Mouse (Mus musculus) CD4-positive, CD25-positive, alpha-beta regulatory T cell, adult 4 months (primary cell): ENCODE results near the gene Cfap97. TPM values are rescaled to one million over a fixed set of nuclear protein-coding genes. Genes with fewer than 3 reads are reported as not detected.
"Not testable (repeated sequence)": the region's sequence is repeated elsewhere in the genome, so short reads cannot be mapped to it uniquely, and the experiment has no call there.

Experiments
- ATAC-seq: one replicate; pipeline ENCODE4 v1.8.0; 2017
- polyA plus RNA-seq, 2 experiments: library from polyadenylated mRNA; unstranded; fragments of 100-300 nt; shearing (Covaris generic); gene quantifications; one replicate each; pipeline ENCODE4 v1.2.1; 2017

Cfap97 gene
- 10 to 100 TPM; 28.6 to 35.0 TPM for polyA plus RNA-seq

DNA sequence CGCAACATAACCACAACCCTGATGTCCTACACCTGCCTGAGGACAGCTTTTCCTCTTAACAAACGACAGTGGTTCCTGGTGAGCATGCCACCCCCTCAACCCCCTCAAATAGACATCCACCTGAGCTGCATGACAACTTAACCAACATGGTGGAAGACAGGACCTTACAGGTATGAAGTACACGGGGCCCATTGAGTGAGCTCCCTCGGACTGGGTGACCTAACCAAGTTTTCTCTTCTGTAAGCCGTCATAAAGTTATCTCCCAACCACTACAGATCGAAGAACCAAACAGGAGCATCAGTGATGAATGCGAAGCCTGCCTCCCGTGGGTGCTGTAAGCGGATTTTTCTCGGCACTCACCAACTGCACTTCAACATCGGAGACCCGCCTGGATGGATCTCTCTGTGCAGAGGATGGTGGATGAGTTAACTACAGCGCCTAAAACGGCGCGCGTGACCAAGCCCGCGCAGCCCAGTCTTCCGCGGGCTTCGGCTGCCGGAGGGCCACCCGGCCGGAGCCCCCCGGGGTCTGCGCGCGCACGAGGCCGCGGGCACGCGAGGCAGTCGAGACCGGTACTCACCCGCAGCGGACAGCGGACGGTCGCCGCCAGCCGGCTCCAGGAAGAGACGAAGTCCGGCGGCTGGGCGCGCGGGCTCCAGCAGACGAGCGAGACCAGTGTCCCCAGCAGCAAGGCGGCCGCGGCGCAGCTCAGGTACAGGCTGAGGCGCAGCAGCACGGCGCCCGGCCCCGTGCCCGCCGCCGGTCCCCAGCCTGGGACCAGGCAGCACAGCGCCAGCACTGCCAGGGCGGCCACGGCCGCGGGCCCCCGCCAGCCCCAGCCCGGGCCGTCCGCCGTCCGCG lies at the start of gene Cfap97:
Gene Cfap97 (plus strand): TSS at position 570 of the 861 bp plus-strand sequence.
- peak; percentile 27 for ATAC-seq

DNA sequence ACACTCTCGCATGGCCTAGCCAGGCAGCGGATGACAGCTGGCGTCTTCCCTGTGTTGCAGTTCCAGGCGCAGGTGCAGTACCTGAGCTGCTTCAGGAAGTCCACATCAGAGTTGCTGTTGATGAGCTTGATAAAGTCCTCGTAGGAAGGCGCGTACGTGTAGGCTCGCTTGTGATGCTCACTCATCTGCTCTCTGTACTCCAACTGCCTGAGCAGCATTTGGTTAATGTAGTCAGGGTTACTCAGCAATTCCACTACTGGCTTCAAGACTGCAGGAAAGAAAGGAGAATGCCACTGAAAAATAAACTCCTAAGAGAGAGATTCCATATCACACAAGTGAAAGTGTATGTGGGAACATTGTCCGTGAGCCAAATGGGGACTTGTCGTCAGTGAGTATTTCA lies 48.1 kb upstream of the Cfap97 start:
- ATAC-seq = no peak

GRCm38 (mm10) chr8:46107690-46108089 lies 43.9 kb upstream of the Cfap97 start:
- no peak for ATAC-seq

DNA sequence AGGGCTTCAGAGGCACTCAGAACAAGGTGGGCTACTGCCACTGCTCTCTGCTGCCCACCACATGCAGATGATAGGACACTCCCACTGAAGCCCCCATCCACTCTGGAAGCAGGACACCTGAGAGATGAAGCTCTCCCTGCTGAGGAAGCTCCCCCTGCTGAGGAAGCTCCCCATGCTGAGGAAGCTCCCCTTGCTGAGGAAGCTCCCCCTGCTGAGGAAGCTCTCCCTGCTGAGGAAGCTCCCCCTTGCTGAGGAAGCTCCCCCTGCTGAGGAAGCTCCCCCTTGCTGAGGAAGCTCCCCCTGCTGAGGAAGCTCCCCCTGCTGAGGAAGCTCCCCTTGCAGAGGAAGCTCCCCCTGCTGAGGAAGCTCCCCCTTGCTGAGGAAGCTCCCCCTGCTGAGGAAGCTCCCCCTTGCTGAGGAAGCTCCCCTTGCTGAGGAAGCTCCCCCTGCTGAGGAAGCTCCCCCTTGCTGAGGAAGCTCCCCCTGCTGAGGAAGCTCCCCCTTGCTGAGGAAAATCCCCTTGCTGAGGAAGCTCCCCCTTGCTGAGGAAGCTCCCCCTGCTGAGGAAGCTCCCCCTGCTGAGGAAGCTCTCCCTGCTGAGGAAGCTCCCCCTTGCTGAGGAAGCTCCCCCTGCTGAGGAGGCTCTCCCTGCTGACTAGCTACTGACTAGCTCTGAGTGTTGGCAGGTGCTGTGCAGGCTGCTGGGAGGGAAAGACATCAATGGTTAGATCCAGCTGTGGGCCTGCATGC lies 38.0 kb upstream of the Cfap97 start:
- not testable (repeated sequence) for ATAC-seq

DNA sequence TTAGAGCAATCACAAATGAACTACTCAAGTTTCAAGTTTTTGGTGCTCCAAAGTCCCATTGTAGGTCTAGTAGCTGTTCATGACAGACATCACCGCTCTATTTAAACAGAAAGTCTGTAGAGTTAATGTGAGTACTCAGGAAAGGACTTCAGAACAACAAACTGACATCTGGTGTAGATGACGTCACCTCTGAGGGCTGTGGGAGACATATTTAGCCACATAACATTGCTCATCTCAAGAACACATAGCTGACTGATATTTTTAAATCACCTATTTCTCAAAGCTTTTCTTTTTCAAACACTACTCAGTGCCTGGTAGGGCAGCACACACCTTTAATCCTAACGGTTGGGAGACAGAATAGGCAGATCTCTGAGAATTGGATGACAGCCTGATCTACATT lies 34.4 kb upstream of the Cfap97 start:
- no peak for ATAC-seq

DNA sequence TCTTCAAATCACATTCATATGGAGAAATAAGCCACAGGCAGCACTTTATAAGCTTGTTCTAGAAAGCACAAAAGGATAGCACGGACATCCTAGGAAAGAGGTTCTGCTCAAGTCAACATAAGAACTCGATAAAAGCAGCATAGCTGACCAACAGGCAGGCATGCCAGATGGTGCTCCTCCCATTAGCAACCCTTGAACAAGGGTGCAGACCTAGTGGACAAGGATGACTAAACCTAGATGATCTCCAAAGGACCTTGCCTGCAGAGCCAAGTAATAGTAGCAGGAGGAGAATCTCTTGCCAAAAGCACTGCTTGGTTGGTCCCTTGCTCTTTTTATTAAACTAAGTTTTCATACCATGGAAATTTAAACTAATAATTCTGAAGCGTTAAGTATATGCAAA lies 32.4 kb upstream of the Cfap97 start:
- ATAC-seq = no peak

GRCm38 (mm10) chr8:46122498-46122897 lies 29.1 kb upstream of the Cfap97 start:
- no peak for ATAC-seq

- ATAC-seq = no peak
These were observed 21.1 kb upstream of the Cfap97 start for GRCm38 (mm10) chr8:46130426-46130825.

- ATAC-seq = not testable (repeated sequence)
These were observed 16.0 kb upstream of the Cfap97 start for GRCm38 (mm10) chr8:46135546-46135945.

DNA sequence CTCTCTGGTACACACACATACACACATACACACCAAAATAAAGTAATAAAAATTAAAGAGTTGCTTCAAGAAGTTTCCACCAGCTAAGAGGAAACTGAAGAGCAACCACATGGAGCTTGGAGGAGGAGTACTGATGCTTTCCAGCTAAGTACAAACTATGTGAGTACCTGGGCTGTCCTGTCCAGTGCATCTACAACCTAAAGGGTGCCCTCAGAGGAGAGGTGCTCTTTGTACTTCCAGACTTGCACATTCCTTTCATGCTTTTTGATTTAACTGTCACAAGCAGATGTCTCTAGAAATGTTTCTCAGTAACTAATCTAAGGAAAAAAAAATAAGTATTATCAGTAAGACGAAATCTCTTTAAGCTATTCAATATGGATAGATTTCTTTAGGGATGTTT lies 14.2 kb upstream of the Cfap97 start:
- ATAC-seq = no peak

GRCm38 (mm10) chr8:46137843-46138596 lies 13.6 kb upstream of the Cfap97 start:
- ATAC-seq = no peak

DNA sequence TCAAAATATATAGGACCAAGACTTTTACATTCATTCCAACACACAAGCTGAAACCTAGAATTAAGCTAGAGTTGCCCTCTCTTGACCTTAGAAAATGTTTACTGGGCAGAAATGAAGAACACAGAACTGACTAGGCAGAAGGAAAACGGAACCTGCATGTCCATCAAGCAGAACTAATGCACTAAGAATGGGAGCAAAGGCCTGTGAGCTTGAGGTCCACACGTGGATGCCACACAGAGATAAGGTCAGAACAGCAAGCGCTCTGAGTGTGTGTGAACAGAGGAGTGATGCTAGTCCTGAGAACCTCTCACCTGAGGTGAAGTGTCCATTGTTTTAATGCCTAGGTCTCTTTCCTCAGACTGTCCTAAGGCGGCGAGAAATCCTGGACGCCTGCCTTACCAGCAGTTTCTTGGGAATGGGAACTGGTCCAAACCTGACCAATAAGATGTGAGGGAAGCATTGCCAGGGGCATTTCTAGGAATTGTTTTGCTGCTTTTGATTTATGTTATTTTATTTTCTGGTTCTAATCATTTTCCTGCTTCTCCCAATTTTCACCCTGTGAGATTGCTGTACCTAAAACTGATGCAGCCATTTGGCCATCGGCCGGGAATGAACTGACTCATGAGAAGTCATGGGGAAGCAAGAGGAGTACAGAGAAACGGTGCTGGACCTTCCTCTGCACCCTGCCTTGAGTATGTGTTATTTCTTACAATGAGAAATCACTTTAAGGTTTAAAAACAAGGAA lies 11.0 kb upstream of the Cfap97 start:
- no peak for ATAC-seq

DNA sequence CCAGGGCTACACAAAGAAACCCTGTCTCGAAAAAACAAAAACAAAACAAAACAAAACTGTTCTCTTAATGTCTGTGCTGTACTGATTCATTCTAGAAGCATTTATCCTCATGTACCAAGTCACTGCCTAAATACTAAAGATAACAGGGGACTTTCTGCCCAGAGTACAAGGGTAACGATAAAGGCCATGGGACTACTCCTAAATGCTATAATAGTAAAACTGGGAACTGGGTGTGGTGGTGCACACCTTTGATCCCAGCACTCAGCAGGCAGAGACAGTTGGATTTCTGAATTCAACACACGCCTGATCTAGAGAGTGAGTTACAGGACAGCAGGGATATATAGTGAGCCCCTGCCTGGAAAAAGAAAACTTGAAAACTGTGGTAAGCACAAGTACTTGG lies 9.9 kb upstream of the Cfap97 start:
- no peak for ATAC-seq

GRCm38 (mm10) chr8:46142498-46143081 lies 9.0 kb upstream of the Cfap97 start:
- ATAC-seq = peak; percentile 65

GRCm38 (mm10) chr8:46143470-46143869 lies 8.1 kb upstream of the Cfap97 start:
- peak; percentile 7 for ATAC-seq

DNA sequence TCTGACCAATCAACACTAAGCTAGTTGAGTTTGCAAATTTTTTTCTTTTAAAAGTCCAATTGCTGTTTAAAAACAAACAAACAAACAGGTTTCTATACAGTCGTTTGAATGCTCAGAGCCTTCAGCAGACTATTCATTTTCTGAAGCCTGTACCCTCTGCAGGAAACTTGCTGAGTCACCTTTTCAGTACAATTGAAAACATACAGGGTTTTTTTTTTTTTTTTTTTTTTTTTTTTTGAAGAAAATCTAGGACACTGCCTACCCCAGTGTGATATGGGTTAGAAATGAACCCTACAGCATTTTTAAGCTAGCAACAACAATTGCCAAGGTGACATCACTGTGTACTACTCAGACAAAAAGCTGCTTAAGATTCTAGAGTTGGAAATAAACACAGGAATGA lies 7.6 kb upstream of the Cfap97 start:
- ATAC-seq = peak; percentile 37

DNA sequence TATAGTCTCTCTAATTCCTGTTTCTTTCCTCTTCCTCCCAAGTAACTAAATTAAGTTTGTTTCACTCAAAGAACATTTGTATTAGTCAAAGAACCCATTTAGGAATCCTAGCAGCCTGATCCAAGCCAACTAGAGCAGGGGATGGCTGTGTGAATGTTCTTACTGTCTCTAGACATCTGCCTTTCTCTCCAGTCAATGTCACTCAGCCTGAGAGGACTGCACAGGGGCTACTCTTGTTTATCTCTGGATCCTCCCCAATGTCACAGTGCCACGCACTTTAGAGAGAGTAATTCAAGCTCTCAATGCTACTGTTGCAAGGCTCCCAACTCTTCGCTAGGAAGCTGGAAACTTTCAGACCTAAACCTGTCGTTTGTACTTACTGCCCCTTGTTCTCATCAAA lies 5.4 kb upstream of the Cfap97 start:
- ATAC-seq = no peak

DNA sequence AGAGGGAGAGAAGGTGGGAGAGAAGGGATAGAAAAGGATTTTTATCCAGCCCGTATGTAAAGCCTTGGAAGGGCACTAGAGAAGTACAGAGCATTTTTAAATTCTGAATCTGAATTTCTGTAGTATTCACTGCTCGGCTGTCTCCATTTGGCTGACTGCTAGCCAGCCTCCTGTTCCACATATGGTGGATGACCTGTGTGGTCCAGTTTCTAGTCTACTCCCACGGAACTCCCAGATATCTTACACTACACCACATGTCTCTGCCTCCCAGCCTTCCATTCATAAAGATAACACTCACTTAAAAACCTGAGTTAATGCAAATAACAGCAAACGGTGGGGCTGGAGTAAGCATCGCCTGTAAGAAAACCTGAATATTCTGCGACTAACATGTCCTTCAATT lies 2.3 kb upstream of the Cfap97 start:
- no peak for ATAC-seq

- no peak for ATAC-seq
These were observed 1.8 kb upstream of the Cfap97 start for GRCm38 (mm10) chr8:46149782-46150181.

- peak; percentile 76 for ATAC-seq
These were observed 777 bp downstream of the Cfap97 start, which contains the start of gene Snx25 for GRCm38 (mm10) chr8:46152064-46153031. Snx25 (minus strand) TSS chr8:46152159.

DNA sequence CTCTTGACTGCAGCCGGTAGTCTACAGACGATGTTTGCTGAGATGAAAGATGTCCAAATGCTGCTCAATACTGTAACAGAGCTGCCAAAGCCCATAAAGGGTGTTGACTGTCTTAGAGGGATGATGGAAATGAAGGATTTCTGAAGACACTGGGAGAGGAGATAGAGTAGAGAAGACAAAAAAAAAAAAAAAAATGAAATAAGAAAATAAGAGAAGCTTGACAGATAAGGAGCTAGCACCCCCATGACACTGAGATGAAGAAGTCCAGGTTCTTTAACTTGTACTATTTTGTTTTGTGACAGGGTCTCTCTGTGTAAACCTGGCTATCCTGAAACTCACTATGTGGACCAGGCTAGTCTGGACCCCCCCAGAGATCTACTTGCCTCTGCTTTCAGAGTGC lies 1.5 kb downstream of the Cfap97 start:
- no peak for ATAC-seq
